Mouse (Mus musculus): ENCODE data around the gene Qprt.
A peak's percentile ranks its signal among the peaks of the same experiment; 100 is the strongest.

Qprt gene

GRCm38 (mm10) chr7:127133125-127133524 is 11.1 kb upstream of the Qprt start:
- DNase-seq (ENCODE audit: low spot score) = no peak

GRCm38 (mm10) chr7:127129638-127130037 is 7.6 kb upstream of the Qprt start:
- peak; percentile 51 for DNase-seq (ENCODE audit: low spot score)

GRCm38 (mm10) chr7:127121061-127121910 is 740 bp downstream of the Qprt start:
- peak; percentile 58 for DNase-seq (ENCODE audit: low spot score)

- peak; percentile 61 for DNase-seq (ENCODE audit: low spot score)
Observed at GRCm38 (mm10) chr7:127118671-127119445, 3.2 kb downstream of the Qprt start.

- peak; percentile 59 for DNase-seq (ENCODE audit: low spot score)
Observed at GRCm38 (mm10) chr7:127117948-127118347, 4.1 kb downstream of the Qprt start.

GRCm38 (mm10) chr7:127116331-127116935 is 5.6 kb downstream of the Qprt start:
- no peak for DNase-seq (ENCODE audit: low spot score)

- no peak for DNase-seq (ENCODE audit: low spot score)
Observed at GRCm38 (mm10) chr7:127114920-127115319, 7.1 kb downstream of the Qprt start.

- no peak for DNase-seq (ENCODE audit: low spot score)
Observed at GRCm38 (mm10) chr7:127113614-127114259, 8.3 kb downstream of the Qprt start.

- no peak for DNase-seq (ENCODE audit: low spot score)
Observed at GRCm38 (mm10) chr7:127112921-127113597, 9.0 kb downstream of the Qprt start.

- DNase-seq (ENCODE audit: low spot score) = no peak
Observed at GRCm38 (mm10) chr7:127112251-127112841, 9.7 kb downstream of the Qprt start.

- DNase-seq (ENCODE audit: low spot score) = peak; percentile 71
Observed at GRCm38 (mm10) chr7:127111461-127111860, 10.6 kb downstream of the Qprt start.

GRCm38 (mm10) chr7:127110239-127111007 is 11.6 kb downstream of the Qprt start:
- DNase-seq (ENCODE audit: low spot score) = peak; percentile 90

GRCm38 (mm10) chr7:127105551-127105950 is 16.5 kb downstream of the Qprt start:
- DNase-seq (ENCODE audit: low spot score) = no peak

- peak; percentile 97 for DNase-seq (ENCODE audit: low spot score)
Observed at GRCm38 (mm10) chr7:127104560-127105332, 17.3 kb downstream of the Qprt start.

- DNase-seq (ENCODE audit: low spot score) = no peak
Observed at GRCm38 (mm10) chr7:127103960-127104359, 18.1 kb downstream of the Qprt start.

- DNase-seq (ENCODE audit: low spot score) = no peak
Observed at GRCm38 (mm10) chr7:127102148-127102547, 19.9 kb downstream of the Qprt start.

- no peak for DNase-seq (ENCODE audit: low spot score)
Observed at GRCm38 (mm10) chr7:127101451-127102016, 20.5 kb downstream of the Qprt start.

- DNase-seq (ENCODE audit: low spot score) = no peak
Observed at GRCm38 (mm10) chr7:127099528-127099927, 22.5 kb downstream of the Qprt start.

- DNase-seq (ENCODE audit: low spot score) = no peak
Observed at GRCm38 (mm10) chr7:127098950-127099349, 23.1 kb downstream of the Qprt start.
